Mouse (Mus musculus): ENCODE data around the gene Vmn1r205. TPM values are rescaled to one million over a fixed set of nuclear protein-coding genes. Genes with fewer than 3 reads are reported as not detected.

The Vmn1r205 gene
- not detected for polyA plus RNA-seq (2017; shearing (Covaris generic))

GRCm38 (mm10) chr13:22592900-22593299 lies at the start of gene Vmn1r205:
Gene Vmn1r205 (minus strand): TSS chr13:22593000.

GRCm38 (mm10) chr13:22624151-22624550 lies 31.4 kb upstream of the Vmn1r205 start, which contains the start of gene Vmn1r206:
Gene Vmn1r206 (minus strand): TSS chr13:22624251.

GRCm38 (mm10) chr13:22552898-22553297 lies 39.9 kb downstream of the Vmn1r205 start, which contains the start of gene Vmn1r204:
Gene Vmn1r204 (plus strand): TSS chr13:22553198.

Other genes with a start within 250 kb of the Vmn1r205 start
- 0.05 TPM for gene Vmn1r198, start 242.6 kb downstream of the Vmn1r205 start, polyA plus RNA-seq (2017; shearing (Covaris generic))
- gene Vmn1r199, start 213.2 kb downstream of the Vmn1r205 start, polyA plus RNA-seq (2017; shearing (Covaris generic)) = not detected
- not detected for gene Vmn1r200, start 202.6 kb downstream of the Vmn1r205 start, polyA plus RNA-seq (2017; shearing (Covaris generic))
- gene Vmn1r201, start 121.1 kb downstream of the Vmn1r205 start, polyA plus RNA-seq (2017; shearing (Covaris generic)) = 0.10 TPM
- gene Vmn1r202, start 87.6 kb downstream of the Vmn1r205 start, polyA plus RNA-seq (2017; shearing (Covaris generic)) = 0.06 TPM
- gene Vmn1r203, start 74.9 kb downstream of the Vmn1r205 start, polyA plus RNA-seq (2017; shearing (Covaris generic)) = 0.15 TPM
- gene Vmn1r204, start 39.8 kb downstream of the Vmn1r205 start, polyA plus RNA-seq (2017; shearing (Covaris generic)) = not detected
- gene Vmn1r206, start 31.3 kb upstream of the Vmn1r205 start, polyA plus RNA-seq (2017; shearing (Covaris generic)) = not detected
- not detected for gene Vmn1r207-ps, start 136.6 kb upstream of the Vmn1r205 start, polyA plus RNA-seq (2017; shearing (Covaris generic))
- gene Vmn1r208, start 184.4 kb upstream of the Vmn1r205 start, polyA plus RNA-seq (2017; shearing (Covaris generic)) = 0.11 TPM
- not detected for gene Vmn1r209, start 216.7 kb upstream of the Vmn1r205 start, polyA plus RNA-seq (2017; shearing (Covaris generic))
- not detected for gene Vmn1r210, start 238.3 kb upstream of the Vmn1r205 start, polyA plus RNA-seq (2017; shearing (Covaris generic))